Mouse (Mus musculus): ENCODE measurements around the gene Olfr1416.

DNA sequence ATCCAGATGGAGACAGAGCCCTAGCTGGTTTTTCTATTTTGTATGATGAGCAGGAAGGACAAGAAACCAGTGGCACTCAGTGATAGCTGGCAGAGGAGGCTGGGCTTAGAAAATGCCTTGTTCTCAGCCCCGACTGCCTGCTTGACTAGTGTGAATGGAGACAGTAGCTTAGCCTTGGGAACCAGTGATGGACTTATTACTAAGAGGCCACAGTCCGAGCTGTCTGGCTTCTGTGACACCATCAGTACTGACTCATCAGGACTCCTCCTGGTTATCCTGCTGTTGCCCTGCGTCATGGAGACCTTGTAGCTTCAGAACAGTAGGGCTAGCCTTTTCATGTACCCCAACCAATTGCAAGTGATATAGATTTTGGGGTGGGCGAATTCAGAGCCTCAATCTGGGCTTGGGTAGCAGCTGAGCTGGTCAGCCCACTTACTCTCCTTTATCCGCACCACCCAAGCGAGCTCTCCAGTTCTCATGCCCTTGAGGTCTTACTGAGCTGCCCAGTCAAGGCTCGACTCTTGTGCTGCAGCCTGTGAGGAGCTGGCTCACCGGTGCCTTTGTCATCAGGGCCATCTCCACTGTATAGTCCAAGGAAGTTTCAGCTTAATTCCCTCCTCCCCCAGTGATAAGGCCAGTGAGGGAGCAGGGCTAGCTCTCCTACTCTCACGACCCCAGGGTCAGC, 44.7 kb downstream of the Olfr1416 start:
- TF ChIP-seq CTCF (IDR thresholded peaks at IDR 0.05; ENCODE audit: extremely low read depth, insufficient read length, insufficient replicate concordance, low read depth, low read length) (no peak), POLR2A (IDR thresholded peaks at IDR 0.05; ENCODE audit: low read depth, low read length) (no peak)

Measured in small intestine, adult 2 months (tissue).